Mouse (Mus musculus): ENCODE measurements around the gene Camta1. TPM values are rescaled to one million over a fixed set of nuclear protein-coding genes. Genes with fewer than 3 reads are reported as not detected.

Camta1 gene
- polyA plus RNA-seq, 1 experiment, result 19.2 TPM

- no peak for TF ChIP-seq GATA1 (IDR thresholded peaks at IDR 0.05; ENCODE audit: low read length)
Observed at GRCm38 (mm10) chr4:151415812-151416211, 445.9 kb downstream of the Camta1 start.

GRCm38 (mm10) chr4:151415376-151415775, 446.3 kb downstream of the Camta1 start:
- TF ChIP-seq GATA1 (IDR thresholded peaks at IDR 0.05; ENCODE audit: low read length), result no peak

DNA sequence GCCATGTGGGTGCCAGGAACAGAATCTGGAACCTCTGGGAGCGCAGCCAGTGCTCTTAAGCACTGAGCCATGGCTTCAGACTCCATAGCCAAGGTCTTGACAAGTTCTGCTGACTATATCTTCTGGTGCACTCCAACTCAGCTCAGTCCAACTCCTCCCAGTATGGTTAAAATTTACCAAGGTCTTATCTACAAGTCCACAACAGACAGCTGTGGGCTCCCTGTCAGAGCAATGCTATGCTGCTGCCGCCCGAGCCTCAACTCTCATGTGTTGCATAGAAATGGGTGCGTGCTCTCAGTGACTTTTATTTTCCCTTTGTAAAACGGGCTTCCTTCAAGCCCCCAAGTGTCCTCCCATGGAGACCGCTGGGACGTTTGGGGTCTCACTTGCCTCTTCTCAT, 446.7 kb downstream of the Camta1 start:
- no peak for TF ChIP-seq GATA1 (IDR thresholded peaks at IDR 0.05; ENCODE audit: low read length)

- TF ChIP-seq GATA1 (IDR thresholded peaks at IDR 0.05; ENCODE audit: low read length), result no peak
Observed at GRCm38 (mm10) chr4:151411641-151412061, 450.0 kb downstream of the Camta1 start.

DNA sequence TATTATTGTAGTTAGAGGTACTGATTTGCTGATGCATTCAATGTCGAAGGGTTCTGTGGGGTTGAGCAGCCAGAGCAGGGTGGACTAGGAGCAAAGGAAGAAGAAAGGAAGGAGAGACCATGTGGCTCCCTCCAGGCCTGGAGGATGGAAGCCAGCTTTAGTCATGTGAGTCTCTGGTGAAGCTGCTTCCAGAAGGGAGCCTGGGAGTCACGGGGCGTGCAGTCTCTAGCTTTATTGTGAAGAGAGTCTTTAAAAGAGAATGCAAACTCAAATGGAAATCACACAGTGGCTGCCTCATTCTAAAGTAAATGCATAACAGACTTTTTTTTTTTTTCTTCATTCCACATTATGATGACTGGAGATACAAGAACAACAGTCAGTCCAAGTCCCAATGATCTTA, 450.7 kb downstream of the Camta1 start:
- no peak for TF ChIP-seq GATA1 (IDR thresholded peaks at IDR 0.05; ENCODE audit: low read length)

- no peak for TF ChIP-seq GATA1 (IDR thresholded peaks at IDR 0.05; ENCODE audit: low read length)
Observed at GRCm38 (mm10) chr4:151409291-151409690, 452.4 kb downstream of the Camta1 start.

DNA sequence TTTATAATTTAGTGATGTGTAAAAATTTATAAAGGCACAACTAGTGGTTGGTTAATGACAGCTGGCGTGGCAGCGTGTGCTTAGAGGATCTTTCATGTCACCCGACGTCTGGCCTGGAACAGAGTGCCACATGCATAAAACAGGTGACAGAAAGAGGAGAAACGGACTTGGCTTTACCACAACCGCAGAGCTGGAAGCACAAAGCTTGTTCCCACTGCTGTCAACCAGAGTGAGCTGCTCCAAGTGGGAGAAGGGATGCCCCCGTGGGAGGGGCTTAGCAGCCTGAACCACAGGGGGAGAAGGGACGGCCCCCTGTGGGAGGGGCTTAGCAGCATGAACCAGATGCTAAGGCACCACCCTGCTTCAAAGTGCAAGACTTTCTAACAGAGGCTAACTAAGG, 452.9 kb downstream of the Camta1 start:
- TF ChIP-seq GATA1 (IDR thresholded peaks at IDR 0.05; ENCODE audit: low read length), result no peak

- TF ChIP-seq GATA1 (IDR thresholded peaks at IDR 0.05; ENCODE audit: low read length), result no peak
Observed at GRCm38 (mm10) chr4:151408246-151408645, 453.4 kb downstream of the Camta1 start.

- no peak for TF ChIP-seq GATA1 (IDR thresholded peaks at IDR 0.05; ENCODE audit: low read length)
Observed at GRCm38 (mm10) chr4:151407129-151407528, 454.5 kb downstream of the Camta1 start.

DNA sequence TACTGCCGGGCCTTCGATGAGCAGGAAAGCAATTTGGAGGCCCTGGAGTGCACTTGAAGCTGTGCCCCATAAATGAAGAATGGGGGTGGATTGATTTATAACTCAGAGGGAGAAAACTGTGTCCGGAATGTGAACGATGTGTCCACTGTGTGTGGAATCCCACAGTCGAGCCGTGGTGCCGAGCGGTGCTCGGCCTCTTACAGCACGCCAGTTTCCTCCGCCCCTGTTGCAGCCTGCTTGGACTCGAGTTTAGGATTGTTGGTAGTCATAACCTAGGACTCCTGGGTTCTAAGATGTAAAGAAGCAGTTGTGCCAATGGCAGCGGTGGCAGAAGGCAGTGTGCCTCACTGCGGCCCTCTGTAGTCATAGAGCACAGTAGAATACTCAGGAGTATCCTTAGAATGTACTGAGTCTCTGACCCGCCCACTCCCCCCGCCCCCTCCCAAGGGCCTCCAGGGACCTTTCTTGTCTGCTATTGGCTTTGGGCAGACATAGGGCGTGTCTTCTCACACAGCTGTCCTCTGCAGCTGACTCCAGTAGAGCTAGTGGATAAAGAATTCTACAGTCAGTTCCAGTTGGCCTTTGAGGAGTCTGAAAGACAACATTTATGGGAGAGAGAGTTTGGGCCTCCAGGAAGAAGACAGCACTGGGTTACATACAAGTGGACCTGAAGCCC, 457.0 kb downstream of the Camta1 start:
- TF ChIP-seq GATA1 (IDR thresholded peaks at IDR 0.05; ENCODE audit: low read length), result no peak

- TF ChIP-seq GATA1 (IDR thresholded peaks at IDR 0.05; ENCODE audit: low read length), result no peak
Observed at GRCm38 (mm10) chr4:151401685-151402397, 459.8 kb downstream of the Camta1 start.

- TF ChIP-seq GATA1 (IDR thresholded peaks at IDR 0.05; ENCODE audit: low read length), result no peak
Observed at GRCm38 (mm10) chr4:151396536-151396935, 465.1 kb downstream of the Camta1 start.

GRCm38 (mm10) chr4:151389345-151389744, 472.3 kb downstream of the Camta1 start:
- TF ChIP-seq GATA1 (IDR thresholded peaks at IDR 0.05; ENCODE audit: low read length), result no peak

DNA sequence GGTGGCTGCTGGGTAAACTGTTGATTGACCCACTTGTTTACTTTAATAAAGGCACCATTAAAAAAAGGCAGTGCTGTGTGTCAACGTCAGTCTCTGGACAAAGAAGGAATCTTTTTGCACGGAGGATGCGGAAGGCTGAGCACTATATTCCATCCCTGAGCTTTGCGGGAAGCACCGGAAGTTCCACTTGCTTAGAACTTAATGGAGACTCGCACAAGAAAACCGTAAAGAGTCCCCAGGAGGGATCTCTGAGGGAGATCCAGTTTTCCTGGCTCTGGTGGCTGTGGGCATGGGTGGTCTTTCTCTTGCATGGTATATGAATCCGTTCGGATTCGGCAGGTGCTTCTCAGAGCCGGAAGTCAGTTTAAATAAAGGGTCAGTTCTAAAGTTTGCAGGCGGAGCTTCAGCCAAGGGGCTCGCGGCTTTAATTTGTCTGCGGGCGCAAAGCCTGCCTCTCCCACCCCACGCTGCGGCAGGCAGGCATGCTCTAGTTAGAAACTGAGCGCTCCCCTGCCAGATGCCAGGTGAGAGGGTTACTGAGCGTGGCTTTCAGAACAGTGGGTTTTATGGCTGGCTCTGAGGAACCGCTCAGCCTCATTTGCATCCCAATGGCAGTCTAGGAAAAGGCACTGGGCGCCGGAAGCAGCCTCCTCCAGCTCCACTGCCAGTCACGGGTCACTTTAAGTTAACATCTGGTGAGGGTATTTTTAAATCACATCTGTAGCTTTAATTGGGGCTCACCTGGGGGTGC, 474.8 kb downstream of the Camta1 start:
- TF ChIP-seq GATA1 (IDR thresholded peaks at IDR 0.05; ENCODE audit: low read length), result no peak

DNA sequence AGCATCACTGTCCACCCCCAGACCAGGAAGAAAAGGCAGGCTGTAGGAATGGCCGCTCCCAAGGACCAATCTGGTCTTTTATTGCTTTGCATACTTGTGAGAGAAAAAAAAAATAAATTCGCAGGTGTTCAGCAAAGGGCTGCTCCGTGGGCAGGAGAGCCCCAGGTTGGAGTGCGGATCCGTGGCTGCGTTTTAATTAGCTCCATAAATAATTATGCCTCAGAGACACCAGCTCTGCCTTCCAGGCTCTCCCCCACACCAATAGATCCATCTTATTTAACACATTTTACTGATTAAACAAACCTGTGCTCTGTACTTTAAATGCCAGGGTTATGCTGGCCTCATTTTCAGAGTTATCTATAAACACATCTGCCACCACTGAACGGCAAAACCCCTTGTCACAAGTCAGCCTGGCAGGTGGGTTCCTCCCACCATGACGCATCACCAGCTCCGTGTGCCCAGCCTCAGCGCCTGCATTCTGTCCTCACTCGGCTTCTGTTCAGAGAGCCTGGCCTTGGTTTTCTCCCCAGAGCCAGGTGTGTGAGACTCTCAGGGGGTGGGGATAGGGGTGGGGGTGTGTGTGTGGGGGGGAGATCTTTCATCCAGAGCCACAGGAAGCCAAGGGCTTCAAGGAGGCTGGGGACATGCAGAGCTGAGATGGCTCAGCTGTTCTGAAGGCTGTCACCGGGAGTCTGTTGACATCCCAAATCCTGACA, 475.5 kb downstream of the Camta1 start:
- TF ChIP-seq GATA1 (IDR thresholded peaks at IDR 0.05; ENCODE audit: low read length), result no peak

GRCm38 (mm10) chr4:151377731-151378130, 483.9 kb downstream of the Camta1 start:
- TF ChIP-seq GATA1 (IDR thresholded peaks at IDR 0.05; ENCODE audit: low read length), result no peak
